Mouse (Mus musculus) ovary, postnatal 14 days (tissue): Measurements from ENCODE around the gene Golim4.

Source experiments
- DNase-seq: peaks from one replicate; pipeline ENCODE4 v3.0.0; 2022; ENCODE audit warnings: low spot score

Gene Golim4

DNA sequence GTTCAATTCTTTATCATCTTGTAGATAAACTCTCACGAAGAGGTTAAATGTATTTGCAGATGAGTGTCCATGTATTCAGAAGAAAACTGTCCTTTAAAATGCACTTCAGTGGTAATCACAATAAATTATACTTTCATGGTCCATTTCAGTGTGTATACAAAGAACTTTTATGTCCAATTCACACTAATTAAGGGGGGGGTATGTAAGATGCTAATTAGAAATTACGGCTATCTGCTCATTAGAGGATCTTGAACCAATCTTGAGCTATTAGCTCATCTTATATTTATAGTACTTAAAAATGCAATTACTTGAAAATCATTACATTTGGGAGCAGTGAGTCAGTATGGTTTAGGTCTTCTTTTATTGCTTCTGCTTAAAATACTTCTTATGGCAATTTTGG, 31.6 kb downstream of the Golim4 start:
- DNase-seq, result no peak

DNA sequence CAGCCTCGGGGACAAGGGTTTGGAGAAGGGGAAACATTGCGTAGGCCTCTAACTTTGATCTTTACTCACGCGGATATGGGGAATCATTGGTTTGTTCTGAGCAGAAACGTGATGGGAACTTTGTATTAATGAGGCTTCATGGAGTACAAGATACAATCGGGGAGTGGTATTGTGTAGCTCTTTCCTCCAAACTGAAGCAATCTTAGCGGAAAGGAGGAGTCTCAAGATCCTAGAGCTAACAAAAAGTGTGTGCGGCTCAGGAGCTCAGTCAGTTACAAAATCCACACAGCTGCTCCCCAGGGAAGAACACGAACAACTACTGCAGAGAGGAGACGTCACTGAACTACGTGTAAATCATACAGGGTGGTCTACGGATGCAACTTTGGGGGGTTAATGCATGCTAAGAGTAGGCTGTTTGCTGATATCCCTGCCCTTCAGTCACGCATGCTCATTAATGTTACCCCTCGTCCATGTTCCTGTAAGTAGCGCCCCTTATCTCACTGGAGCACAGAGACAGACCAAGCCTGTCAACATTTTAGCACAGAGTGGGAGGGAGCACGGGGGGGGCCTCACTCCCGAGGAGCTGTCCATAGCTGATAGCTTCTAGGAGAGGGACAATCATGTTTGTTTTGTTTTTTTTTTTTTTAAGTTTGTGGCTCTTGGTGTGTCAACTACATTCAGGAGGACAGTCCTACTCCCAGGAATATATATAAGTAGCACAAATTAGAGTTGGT, 38.8 kb downstream of the Golim4 start:
- DNase-seq, result no peak

DNA sequence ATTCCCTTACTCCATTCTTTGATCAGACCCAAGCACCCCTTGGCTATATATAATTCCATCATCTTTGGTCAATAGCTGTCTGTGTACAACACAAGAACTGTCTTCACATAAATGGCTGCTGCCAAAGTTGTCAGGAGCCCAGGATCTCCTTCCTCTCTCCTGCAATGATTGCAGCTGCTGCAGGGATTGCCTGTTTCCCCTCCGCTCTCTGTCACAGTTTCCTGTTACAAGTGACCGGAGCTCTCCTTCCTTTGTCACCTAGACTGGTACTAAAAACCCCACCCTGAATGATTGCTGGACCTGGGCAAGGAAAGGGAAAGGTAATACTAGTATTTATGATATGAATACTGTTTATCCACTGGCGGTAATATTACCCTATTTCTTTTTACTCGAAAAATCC, 44.0 kb downstream of the Golim4 start:
- DNase-seq, result no peak

DNA sequence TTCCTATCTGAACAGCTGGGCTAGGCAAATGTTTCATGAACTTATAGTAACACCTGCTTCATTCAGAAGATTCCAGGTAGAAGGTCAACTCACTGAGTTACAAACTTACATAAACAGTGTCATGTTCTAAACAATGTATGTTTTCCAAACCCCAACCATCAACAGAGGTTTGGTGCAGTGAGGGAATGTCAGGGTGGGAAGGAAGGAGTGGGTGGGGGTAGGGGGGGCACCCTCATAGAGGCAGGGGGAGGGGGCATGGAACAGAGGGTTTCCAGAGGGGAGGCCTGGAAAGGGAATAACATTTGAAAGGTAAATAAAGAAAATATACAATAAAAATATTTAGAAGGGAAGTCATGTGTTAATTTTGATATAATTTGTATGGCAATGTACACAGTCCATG, 46.0 kb downstream of the Golim4 start:
- DNase-seq, result no peak

DNA sequence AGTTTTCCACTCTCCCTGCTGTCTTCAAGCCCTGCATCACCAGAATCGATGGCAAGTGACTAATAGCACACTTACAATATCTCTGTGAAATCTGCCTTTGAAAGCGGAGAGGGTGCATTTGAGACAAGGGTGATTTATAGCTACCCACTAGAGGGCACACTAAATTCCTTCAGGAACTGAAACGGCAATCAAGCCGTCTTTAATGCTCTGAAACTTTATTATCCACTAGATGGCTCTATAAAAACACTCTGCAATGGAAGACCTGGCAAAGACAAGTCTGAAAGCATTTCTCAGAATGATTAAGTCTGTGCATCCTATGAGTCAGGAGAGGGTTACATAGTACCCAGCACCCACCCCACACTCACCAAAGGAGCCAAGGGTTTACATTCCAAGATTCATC, 46.5 kb downstream of the Golim4 start:
- no peak for DNase-seq

DNA sequence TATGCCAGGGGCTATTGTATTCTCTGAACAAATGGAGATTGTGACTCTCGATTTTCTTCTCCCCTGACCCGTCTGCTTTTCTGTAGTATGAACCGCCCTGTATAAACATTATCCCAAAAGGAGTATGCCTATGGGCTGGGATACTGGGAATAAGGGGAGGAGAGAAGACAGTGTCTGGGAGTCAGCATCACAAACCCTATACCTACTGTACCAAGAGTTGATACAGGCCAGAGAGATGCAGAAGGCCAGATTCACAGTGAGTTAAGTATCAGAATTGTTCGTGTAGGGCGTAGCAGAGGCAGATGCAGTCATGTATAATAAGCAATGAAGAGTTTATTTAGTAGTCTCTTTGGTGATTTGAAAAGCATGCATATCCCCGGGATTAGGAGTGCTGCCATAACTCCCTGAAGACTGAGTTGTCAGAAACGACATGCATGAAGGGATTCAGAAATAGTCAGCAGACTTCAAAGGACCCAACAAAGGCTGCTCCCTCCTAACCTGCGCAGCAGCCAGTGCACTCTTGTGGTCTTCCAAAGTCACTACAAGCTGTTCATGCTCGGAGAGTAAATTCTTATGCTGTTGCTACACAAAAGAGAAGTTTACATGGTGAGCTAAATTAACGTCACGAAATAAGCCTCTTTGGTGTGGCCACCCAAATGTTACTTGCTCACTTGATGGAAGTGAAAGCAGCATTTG, 54.7 kb downstream of the Golim4 start:
- DNase-seq, result no peak

DNA sequence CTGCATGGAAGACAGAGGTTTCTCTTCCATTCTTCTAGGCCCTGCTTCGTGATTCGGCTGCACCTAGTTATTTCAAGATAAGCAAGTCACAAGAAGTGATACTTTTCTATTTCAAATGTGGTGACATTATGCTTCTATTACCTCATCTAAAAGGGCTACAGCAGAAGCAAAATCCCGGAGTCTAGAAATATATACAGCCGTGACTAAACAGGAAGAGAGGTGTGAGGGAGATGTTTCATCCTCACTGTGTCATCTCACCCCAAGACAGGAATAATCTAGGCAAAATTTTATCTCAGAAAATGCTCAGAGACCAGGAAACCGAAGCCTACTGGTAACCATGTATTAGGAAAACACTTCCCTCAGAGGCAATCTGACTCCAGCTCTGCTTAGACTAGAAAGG, 61.7 kb downstream of the Golim4 start:
- no peak for DNase-seq

DNA sequence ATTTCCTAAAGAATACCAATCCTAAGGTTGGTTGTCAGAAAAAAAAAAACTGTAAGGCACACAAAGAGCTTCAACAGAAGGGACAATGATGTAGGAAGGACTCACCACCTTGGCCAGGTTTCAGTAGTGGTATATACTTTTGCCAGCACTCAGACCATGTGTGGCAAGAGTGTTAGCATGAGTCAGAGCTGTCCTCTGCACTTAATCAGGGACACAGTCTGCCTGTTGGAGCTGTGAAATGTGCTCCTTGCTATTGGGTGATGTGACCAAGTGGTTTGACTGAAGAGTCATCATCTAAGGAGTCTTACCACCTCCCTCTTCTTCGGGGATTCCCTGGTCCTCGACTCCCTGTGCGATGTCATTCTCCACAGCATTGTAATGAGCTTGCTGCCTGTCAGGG, 65.2 kb downstream of the Golim4 start:
- no peak for DNase-seq

DNA sequence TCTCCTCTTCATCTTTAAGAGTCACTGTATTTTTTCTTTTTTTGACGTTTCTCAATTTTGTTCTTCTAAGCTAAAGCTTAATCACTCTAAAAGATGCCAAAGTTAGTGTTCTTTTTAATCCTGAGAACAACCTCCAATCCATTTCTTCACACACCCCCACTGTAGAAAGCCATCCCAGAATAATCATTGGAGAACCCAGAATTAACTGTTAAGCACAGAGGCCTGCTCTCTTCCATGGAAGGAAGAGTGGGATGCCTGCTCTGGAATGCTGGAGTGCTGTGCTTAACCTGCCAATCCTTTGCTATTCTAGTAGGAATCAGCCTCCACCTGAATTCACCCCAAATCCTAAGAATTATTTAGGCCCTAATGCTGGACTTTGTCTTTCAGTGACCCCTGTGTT, 67.4 kb downstream of the Golim4 start:
- no peak for DNase-seq

DNA sequence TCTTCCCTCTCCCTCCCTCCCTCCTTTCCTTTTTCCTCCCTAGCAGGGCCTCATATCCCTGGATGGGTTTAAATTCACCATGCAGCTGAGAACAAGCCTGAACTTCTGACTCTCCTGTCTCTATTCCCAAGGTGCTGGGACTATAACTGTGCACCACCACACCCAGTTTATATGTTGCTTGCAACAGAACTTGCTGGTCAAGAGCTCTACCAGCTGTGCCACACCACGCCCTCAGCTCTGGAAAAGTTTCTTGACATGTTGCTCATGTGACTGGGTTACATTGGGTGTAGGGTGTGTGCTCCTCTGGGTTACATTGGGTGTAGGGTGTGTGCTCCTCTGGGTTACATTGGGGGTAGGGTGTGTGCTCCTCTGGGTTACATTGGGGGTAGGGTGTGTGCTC, 75.2 kb downstream of the Golim4 start:
- DNase-seq, result no peak

DNA sequence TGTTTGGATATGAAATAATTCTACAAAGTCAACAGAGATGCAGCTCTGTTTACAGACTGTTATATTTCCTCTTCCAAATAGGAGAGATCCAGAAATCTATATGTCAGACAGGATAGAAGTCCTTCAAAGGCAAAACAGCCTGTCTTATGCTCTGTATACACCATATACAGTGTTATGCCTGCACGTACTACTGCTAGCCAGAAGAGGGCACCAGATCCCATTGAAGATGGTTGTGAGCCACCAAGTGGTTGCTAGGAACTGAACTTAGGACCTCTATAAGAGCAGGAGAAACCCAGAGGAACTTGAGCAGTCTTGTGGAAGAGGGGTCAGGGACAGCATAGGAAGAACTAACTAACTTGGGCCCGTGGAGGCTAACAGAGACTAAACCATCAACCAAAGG, 77.5 kb downstream of the Golim4 start:
- no peak for DNase-seq

DNA sequence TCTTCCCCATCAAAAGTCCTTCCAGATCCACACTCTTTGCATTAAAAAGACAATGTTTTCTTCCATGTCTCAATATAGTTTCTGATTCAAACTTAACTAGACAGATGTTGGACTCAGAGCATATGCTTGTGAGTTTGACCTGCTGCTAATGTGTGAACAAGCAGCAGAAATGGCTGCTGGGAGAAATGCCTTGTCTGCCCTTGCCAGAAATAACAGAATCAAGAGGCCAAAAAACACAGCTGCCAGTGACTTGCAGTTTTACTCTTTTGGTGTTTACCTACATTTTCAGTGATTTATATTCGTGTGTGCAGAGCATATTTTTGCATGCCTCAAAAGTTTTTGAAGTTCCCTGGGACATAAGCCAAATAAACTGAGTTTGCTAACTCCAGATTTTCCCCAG, 87.9 kb downstream of the Golim4 start:
- no peak for DNase-seq

DNA sequence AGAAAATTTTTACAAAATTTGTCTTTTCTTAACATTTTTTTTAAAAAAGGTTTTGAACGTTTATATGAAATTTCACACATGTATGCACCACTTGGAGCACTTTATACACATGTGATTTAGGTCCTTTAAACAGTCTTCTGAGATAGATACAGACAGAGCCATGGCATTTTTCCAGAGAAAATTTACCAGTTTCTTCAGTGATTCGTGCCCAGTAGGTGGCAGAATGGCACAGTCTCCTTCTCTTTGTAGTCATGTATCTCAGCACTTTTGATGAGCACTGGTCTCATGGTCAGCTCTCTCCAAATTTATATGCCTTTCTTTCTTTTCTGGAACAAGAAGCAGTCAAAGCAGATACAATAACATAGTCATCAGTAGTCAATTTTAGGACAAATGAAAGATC, 92.5 kb downstream of the Golim4 start:
- no peak for DNase-seq

DNA sequence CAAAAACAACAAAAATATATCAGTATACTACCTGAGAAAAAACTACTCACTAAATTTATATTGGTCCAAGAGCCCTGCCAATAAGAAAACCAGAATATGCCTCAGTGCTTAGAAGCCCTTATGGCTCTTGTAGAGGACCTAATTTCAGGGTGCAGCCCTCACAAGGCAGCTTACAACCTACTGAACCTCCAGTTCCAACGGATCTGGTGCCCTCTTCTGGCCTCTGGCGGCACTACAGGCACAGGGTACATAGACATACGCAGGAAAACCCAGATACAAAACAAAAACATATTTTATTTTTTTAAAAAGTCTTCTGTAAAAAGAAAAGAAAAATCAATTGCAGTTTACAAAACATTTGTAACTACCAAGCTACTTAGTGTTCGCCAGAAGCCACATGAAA, 95.1 kb downstream of the Golim4 start:
- peak; percentile 34 for DNase-seq

DNA sequence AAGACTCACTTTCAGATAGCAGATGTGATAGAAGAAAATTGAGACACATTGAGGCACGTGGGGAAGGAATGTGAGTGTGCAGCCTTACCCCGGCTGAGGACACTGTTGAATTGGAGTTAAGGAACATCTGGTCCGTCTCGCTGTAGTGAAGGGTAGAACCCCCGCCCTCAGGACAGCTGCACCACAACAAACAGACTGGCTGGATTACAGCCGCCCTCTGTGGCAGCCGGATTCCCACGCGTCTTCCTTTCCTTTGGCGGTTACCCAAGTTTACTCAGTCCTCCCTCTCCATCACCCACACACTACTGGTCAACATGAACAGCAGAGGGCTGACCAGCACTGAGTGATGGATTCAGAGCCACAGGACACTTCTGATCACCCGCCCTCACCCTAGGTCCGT, 96.0 kb downstream of the Golim4 start:
- peak; percentile 24 for DNase-seq

DNA sequence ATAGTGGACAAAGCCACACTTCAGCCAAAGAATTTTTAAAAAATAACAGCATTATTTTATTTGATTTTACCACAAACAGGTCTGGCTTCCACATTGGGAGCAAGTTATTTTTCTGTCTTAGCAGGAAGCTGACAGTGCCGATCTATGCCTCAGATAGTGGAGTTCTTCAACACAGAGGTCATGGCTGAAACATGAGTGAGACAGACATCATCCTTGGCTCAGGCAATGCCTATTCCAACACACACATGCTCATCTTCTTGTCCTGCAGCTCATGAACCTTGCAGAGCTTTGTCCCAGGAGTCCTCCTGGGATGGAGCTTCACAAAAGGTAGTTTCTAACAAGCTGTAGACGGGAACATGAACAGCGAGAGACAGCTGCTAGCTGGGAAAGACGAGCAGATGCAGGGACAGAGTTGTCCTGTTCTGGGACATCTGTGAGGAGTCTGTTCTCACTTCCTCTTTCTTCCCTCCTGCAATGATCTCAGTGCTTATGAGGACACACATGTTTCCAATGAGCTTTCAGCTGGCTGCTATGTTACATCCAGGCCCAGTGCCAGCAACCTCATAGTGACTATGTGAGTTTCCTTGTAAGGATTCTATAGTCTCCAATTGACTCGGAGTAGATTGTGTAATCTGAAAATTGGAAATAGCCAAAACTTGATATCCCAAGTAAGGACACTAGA, 121.3 kb downstream of the Golim4 start:
- no peak for DNase-seq

DNA sequence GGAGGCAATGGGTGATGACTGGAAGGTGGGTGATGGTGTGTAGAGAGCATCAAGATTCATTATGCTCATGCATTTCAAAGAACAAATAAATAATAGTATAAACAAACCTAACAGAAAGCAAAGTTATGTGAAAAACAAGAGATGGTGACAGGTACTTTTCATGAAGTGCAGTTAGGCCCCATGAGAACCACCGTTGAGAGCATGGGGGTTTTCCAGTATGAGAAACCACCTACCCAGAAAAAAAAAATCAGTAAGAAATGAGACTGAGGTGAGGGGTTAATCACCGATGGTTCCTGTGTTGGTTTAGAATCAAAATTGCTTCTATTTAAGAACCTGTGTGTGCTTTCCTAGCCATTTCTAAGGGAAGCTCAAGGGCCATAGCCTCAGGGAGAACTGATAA, 121.9 kb downstream of the Golim4 start:
- no peak for DNase-seq
